30 mouse cellular contexts compared by ENCODE assay signal in genomic region chr5:150478612-150479011, GRCm38 (mm10). TPM values are rescaled to one million over a fixed set of nuclear protein-coding genes. Genes with fewer than 3 reads are reported as not detected.
DNase-seq lines count a peak whose midpoint lies in the region; ATAC-seq and TF ChIP-seq lines count a peak whose summit lies in the region.
"Had no signal": no experiment of that assay in that cellular context is flagged by ENCODE, and none has a peak within 500 bp of the region (broad histone marks: within the 10 kb centered on the region; RNA-seq: fewer than 3 reads in every experiment).

No protein-coding gene starts in this region.

- DNase-seq in heart, adult 11 months: peak; percentile 95
- no peak for DNase-seq in heart, postnatal 14 days
- DNase-seq in liver, embryonic 11.5 days (ENCODE audit: low spot score): no peak
- DNase-seq in heart, postnatal 0 days (ENCODE audit: low spot score): peak; percentile 70
- DNase-seq in MN1 (ENCODE audit: low spot score): no peak
- DNase-seq in cerebellum, postnatal 10 days: no peak
- DNase-seq: adrenal gland, postnatal 14 days; cerebellum, adult 11 months; cerebellum, postnatal 14 days; embryo, embryonic 11 days; kidney, adult 2 months; kidney, postnatal 4 days; liver, embryonic 13.5 days; right cerebral cortex, postnatal 4 days; thymus, adult 2 months had no signal

- H3K4me3 ChIP-seq in liver, embryonic 16.5 days (ENCODE audit: low read depth, low read length): no peak overlapping the region
- no peak overlapping the region for H3K4me3 ChIP-seq in liver, embryonic 11.5 days (ENCODE audit: low read depth, low read length)
- no peak overlapping the region for H3K4me3 ChIP-seq in brown adipose tissue, adult 24 weeks (ENCODE audit: insufficient read depth, low read depth, low read length)
- H3K4me3 ChIP-seq in heart, postnatal 0 days (ENCODE audit: low read depth, low read length): no peak overlapping the region
- H3K4me3 ChIP-seq: forebrain, embryonic 15.5 days; hindbrain, embryonic 13.5 days; liver, embryonic 13.5 days; neural tube, embryonic 15.5 days had no signal

- WGBS in liver, embryonic 16.5 days (ENCODE audit: insufficient replicate concordance): 14% methylated on average over 4 of the region's 4 CpGs
- 53% methylated on average over 4 of the region's 4 CpGs for WGBS in liver, embryonic 11.5 days
- WGBS in heart, postnatal 0 days: 49% methylated on average over 4 of the region's 4 CpGs

- no peak overlapping the region for H3K27ac ChIP-seq in liver, embryonic 16.5 days (ENCODE audit: low read length)
- no peak overlapping the region for H3K27ac ChIP-seq in liver, embryonic 11.5 days (ENCODE audit: low read depth, low read length)
- peak overlapping the region; percentile 1; the same call in 1 of the 2 replicates for H3K27ac ChIP-seq in brown adipose tissue, adult 24 weeks (replicated peaks; ENCODE audit: low read depth, low read length)
- peak overlapping the region; percentile 63 for H3K27ac ChIP-seq in heart, postnatal 0 days (ENCODE audit: low read depth)
- H3K27ac ChIP-seq: forebrain, embryonic 15.5 days; hindbrain, embryonic 13.5 days; liver, embryonic 13.5 days; neural tube, embryonic 15.5 days had no signal

- no peaks in the 10 kb centered on the region for H3K9me3 ChIP-seq in liver, embryonic 16.5 days (replicated peaks; ENCODE audit: control insufficient read depth, low read length)
- H3K9me3 ChIP-seq in liver, embryonic 11.5 days (ENCODE audit: control insufficient read depth, low read length): no peaks in the 10 kb centered on the region
- no peaks in the 10 kb centered on the region for H3K9me3 ChIP-seq in heart, postnatal 0 days (replicated peaks; ENCODE audit: control insufficient read depth, low read length)
- H3K9me3 ChIP-seq: forebrain, embryonic 15.5 days; G1E; hindbrain, embryonic 13.5 days; liver, embryonic 13.5 days; neural tube, embryonic 15.5 days had no signal

- peak; percentile 64; the same call in 1 of the 2 replicates for TF ChIP-seq EP300 in heart, postnatal 0 days (IDR thresholded peaks at IDR 0.05; ENCODE audit: low read depth)

- H3K4me1 ChIP-seq in liver, embryonic 16.5 days (ENCODE audit: control insufficient read depth, low read depth, low read length): no peaks in the 10 kb centered on the region
- H3K4me1 ChIP-seq in liver, embryonic 11.5 days (replicated peaks; ENCODE audit: control insufficient read depth, insufficient read depth, low read length): no peaks in the 10 kb centered on the region
- peaks cover 2% of the 10 kb centered on the region; the same call in 1 of the 2 replicates for H3K4me1 ChIP-seq in brown adipose tissue, adult 24 weeks (ENCODE audit: control insufficient read depth, insufficient read depth, insufficient read length, low read length)
- no peaks in the 10 kb centered on the region for H3K4me1 ChIP-seq in heart, postnatal 0 days (ENCODE audit: control insufficient read depth, insufficient read depth)
- H3K4me1 ChIP-seq: forebrain, embryonic 15.5 days; hindbrain, embryonic 13.5 days; neural tube, embryonic 15.5 days had no signal

- no peak overlapping the region for H3K9ac ChIP-seq in liver, embryonic 16.5 days (ENCODE audit: low read depth, low read length)
- H3K9ac ChIP-seq in liver, embryonic 11.5 days (ENCODE audit: low read depth, low read length): no peak overlapping the region
- no peak overlapping the region for H3K9ac ChIP-seq in heart, postnatal 0 days (replicated peaks; ENCODE audit: low read depth, low read length)
- H3K9ac ChIP-seq: forebrain, embryonic 15.5 days; hindbrain, embryonic 13.5 days; liver, embryonic 13.5 days; neural tube, embryonic 15.5 days had no signal

- 0 out of 2 replicates have a peak, but pooled peaks have one; percentile 11 for ATAC-seq in liver, embryonic 16.5 days (ENCODE audit: low read depth)
- no peak; the same call in 1 of the 2 replicates for ATAC-seq in liver, embryonic 11.5 days (replicated peaks; ENCODE audit: low FRiP score)
- ATAC-seq in heart, postnatal 0 days (ENCODE audit: insufficient read depth, low read depth): peak; percentile 75; the same call in 1 of the 2 replicates
- ATAC-seq: forebrain, embryonic 15.5 days; inflammation-experienced regulatory T-cells, adult 6 months; midbrain, embryonic 16.5 days had no signal

- no peak overlapping the region for H3K4me2 ChIP-seq in liver, embryonic 16.5 days (ENCODE audit: low read depth, low read length)
- no peak overlapping the region for H3K4me2 ChIP-seq in liver, embryonic 11.5 days
- H3K4me2 ChIP-seq in heart, postnatal 0 days (ENCODE audit: low read depth, low read length): no peak overlapping the region
- H3K4me2 ChIP-seq: forebrain, embryonic 15.5 days; hindbrain, embryonic 13.5 days; liver, embryonic 13.5 days; neural tube, embryonic 15.5 days had no signal

- intact Hi-C loops in heart, postnatal 14 days (cut with DNase I): no loop called here

- H3K27me3 ChIP-seq in liver, embryonic 16.5 days (ENCODE audit: control insufficient read depth, insufficient read depth, low read depth, low read length): no peaks in the 10 kb centered on the region
- H3K27me3 ChIP-seq in liver, embryonic 11.5 days (replicated peaks; ENCODE audit: control insufficient read depth, insufficient read depth, low read length): no peaks in the 10 kb centered on the region
- no peaks in the 10 kb centered on the region for H3K27me3 ChIP-seq in heart, postnatal 0 days (ENCODE audit: control insufficient read depth, insufficient read depth, low read length)
- H3K27me3 ChIP-seq: forebrain, embryonic 15.5 days; hindbrain, embryonic 13.5 days; liver, embryonic 13.5 days; neural tube, embryonic 15.5 days had no signal

- no peaks in the 10 kb centered on the region for H3K36me3 ChIP-seq in liver, embryonic 16.5 days (ENCODE audit: control insufficient read depth, insufficient read depth)
- no peaks in the 10 kb centered on the region for H3K36me3 ChIP-seq in liver, embryonic 11.5 days (ENCODE audit: control insufficient read depth, insufficient read depth, low read length)
- H3K36me3 ChIP-seq in heart, postnatal 0 days (replicated peaks; ENCODE audit: control insufficient read depth, insufficient read depth, low read length): peaks cover 70% of the 10 kb centered on the region
- H3K36me3 ChIP-seq: G1E; liver, embryonic 13.5 days had no signal

- TF ChIP-seq CTCF in heart, postnatal 0 days (IDR thresholded peaks at IDR 0.05; ENCODE audit: low read depth): no peak

RNA-seq across cellular contexts. Expression of gene Zar1l, which starts 39.4 kb away (rescaled TPM):
- total RNA-seq in heart, postnatal 14 days (2021): not detected
- not detected in 2 replicates for polyA plus RNA-seq in liver, embryonic 16.5 days (2015; fragmentation: Nextera tagmentation; extraction: Ambion mirVana)
- polyA plus RNA-seq in liver, embryonic 11.5 days (2014; fragmentation: Nextera tagmentation; extraction: Ambion mirVana): not detected in 2 replicates
- not detected in 2 replicates for polyA plus RNA-seq in brown adipose tissue, adult 24 weeks (2012; ENCODE audit: insufficient read depth, insufficient read length, missing spikeins)
- not detected in 2 replicates for total RNA-seq in heart, postnatal 0 days (2014; rRNA removed; ENCODE audit: low replicate concordance)
- not detected in 2 replicates for polyA plus RNA-seq in heart, postnatal 0 days (2015; fragmentation: Nextera tagmentation; extraction: Ambion mirVana)
- total RNA-seq: adrenal gland, postnatal 14 days; G1E; layer of hippocampus, postnatal 10 days had no signal
- polyA plus RNA-seq: brain, embryonic 14.5 days; embryonic facial prominence, embryonic 14.5 days; forebrain, embryonic 15.5 days; G1E; gonadal fat pad, adult 2 months; hindbrain, embryonic 13.5 days; inflammation-experienced regulatory T-cells, adult 6 months; kidney, adult 2 months; limb, embryonic 11.5 days; liver, embryonic 13.5 days; midbrain, embryonic 16.5 days; neural tube, embryonic 15.5 days; stomach, embryonic 16.5 days; thymus, adult 2 months; urinary bladder, adult 2 months had no signal

RNA-seq across cellular contexts. Expression of gene Brca2, which starts 43.8 kb away (rescaled TPM):
- 1 to 10 TPM; 4.4 TPM for total RNA-seq in heart, postnatal 14 days (2021)
- 17.0 and 17.1 TPM in 2 replicates for polyA plus RNA-seq in liver, embryonic 16.5 days (2015; fragmentation: Nextera tagmentation; extraction: Ambion mirVana)
- polyA plus RNA-seq in liver, embryonic 11.5 days (2014; fragmentation: Nextera tagmentation; extraction: Ambion mirVana): 20.5 and 30.0 TPM in 2 replicates
- polyA plus RNA-seq in brown adipose tissue, adult 24 weeks (2012; ENCODE audit: insufficient read depth, insufficient read length, missing spikeins): 1.4 and 3.6 TPM in 2 replicates
- total RNA-seq in heart, postnatal 0 days (2014; rRNA removed; ENCODE audit: low replicate concordance): 15.8 and 22.4 TPM in 2 replicates
- polyA plus RNA-seq in heart, postnatal 0 days (2015; fragmentation: Nextera tagmentation; extraction: Ambion mirVana): 8.7 and 9.9 TPM in 2 replicates

Comparison
In these comparisons a context has a peak if more than half of its experiments do, and no peak if none do; other contexts are left out.
1. DNase-seq: peak in heart, adult 11 months (single experiment) and heart, postnatal 0 days (single experiment); none in heart, postnatal 14 days (0 of 2), liver, embryonic 11.5 days (single experiment), MN1 (single experiment) and cerebellum, postnatal 10 days (0 of 2).
2. H3K27ac ChIP-seq: peak in brown adipose tissue, adult 24 weeks (single experiment) and heart, postnatal 0 days (single experiment); none in liver, embryonic 16.5 days (single experiment) and liver, embryonic 11.5 days (single experiment).